Mouse (Mus musculus) lung, postnatal 0 days (tissue): ENCODE results near the gene Morn2.

ENCODE experiments used
- CTCF ChIP-seq: IDR thresholded peaks from 2 replicates; pipeline ENCODE4 v1.5.1; 2016; ENCODE audit warnings: antibody characterized with exemption, mild to moderate bottlenecking
- EP300 ChIP-seq: IDR thresholded peaks from 2 replicates; pipeline ENCODE4 v1.6.1; 2016; ENCODE audit warnings: antibody characterized with exemption, mild to moderate bottlenecking, control low read depth

DNA sequence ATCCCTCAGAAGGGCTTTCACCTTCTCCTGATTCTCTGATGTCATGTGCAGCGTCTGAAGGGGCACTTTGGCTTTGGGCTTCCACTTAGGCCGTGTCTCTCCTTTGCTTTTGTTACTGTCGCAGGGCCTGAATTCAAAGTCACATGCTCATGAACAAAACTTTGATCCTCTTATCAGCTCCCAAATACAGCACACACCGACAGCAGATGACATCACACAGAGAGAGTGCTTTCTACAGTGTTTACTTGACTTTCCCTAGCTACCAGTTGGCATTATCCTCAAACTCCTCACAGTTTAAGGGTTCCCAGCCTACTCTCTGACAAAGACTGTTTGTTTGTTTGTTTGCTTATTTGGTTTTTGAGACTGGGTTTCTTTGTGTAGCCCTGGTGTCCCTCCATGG lies 11.7 kb upstream of the Morn2 start:
- TF ChIP-seq CTCF (no peak), EP300 (no peak)
